Mouse (Mus musculus) macrophage (primary cell): Measurements from ENCODE around the gene Ccdc51. TPM values are rescaled to one million over a fixed set of nuclear protein-coding genes. Genes with fewer than 3 reads are reported as not detected.
A peak's percentile ranks its signal among the peaks of the same experiment; 100 is the strongest.

ENCODE experiments used
- H3K27ac ChIP-seq: fragments of 350-480 bp; formaldehyde crosslinking; 2 replicates; pipeline ENCODE4 v1.9.0; 2021
- H3K36me3 ChIP-seq: fragments of 350-480 bp; formaldehyde crosslinking; 2 replicates; pipeline ENCODE4 v1.9.0; 2021; ENCODE audit errors: inconsistent target
- H3K4me3 ChIP-seq: fragments of 350-480 bp; formaldehyde crosslinking; 2 replicates; pipeline ENCODE4 v1.9.0; 2021; ENCODE audit errors: inconsistent target
- H3K79me2 ChIP-seq: fragments of 350-480 bp; formaldehyde crosslinking; 2 replicates; pipeline ENCODE4 v1.9.0; 2021; ENCODE audit errors: inconsistent target
- WGBS: methylation state at CpG from one replicate; pipeline ENCODE4 v1.1.7; 2026; ENCODE audit warnings: inconsistent platforms; ENCODE audit not compliant: missing documents; 5-methylcytosine and 5-hydroxymethylcytosine counted together
- polyA plus RNA-seq: library from polyadenylated mRNA; stranded (reverse); fragments of 250-400 nt; gene quantifications from 3 replicates; pipeline ENCODE4 v1.2.4, GENCODE M21; 2018; ENCODE audit warnings: inconsistent platforms

Ccdc51 gene
- polyA plus RNA-seq, 1 experiment from 2014 or later, result 2.5 TPM

DNA sequence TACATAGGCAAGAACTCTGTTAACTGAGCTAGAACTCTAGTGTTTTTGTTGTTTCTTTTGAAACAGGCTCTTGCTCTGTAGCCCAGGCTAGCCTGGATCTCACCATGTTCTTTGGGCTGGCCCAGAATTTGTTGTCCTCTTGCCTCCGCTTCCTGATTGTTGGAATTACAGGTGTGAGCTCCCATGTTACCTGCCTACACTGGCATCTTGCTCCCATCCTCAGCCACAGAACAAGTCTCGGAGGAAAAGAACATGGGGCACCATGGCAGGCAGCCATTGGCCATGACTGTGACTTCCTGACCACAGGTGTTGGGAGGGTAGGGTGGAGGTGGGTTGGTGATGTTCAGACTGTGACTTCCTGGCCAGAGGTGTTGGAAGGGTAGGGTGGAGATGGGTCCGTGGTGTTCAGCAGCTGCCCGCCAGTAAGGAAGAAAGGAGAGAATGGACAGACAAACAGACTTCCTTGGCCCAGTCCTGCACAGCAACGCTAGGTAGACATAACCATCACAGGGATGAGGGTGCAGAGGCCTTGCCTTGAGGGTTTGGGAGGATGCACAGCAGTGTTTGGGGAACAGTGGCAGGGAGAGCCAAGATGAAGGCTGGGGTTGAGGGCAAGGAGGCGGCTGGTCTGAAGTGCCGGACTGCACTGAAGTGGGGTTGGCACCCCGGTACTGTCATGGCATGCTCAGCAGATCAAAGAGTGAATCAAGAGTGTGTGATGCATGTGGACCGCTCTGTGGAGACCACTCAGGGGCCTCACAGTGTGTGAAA, 29.6 kb upstream of the Ccdc51 start:
- H3K4me3 ChIP-seq, result no peak overlapping the region
- 83% methylated on average over 9 of the region's 9 CpGs for WGBS
- H3K27ac ChIP-seq, result no peak overlapping the region
- H3K79me2 ChIP-seq, result peaks cover 96% of the 10 kb centered on the region
- peaks cover 49% of the 10 kb centered on the region; the same call in 1 of the 2 replicates for H3K36me3 ChIP-seq

DNA sequence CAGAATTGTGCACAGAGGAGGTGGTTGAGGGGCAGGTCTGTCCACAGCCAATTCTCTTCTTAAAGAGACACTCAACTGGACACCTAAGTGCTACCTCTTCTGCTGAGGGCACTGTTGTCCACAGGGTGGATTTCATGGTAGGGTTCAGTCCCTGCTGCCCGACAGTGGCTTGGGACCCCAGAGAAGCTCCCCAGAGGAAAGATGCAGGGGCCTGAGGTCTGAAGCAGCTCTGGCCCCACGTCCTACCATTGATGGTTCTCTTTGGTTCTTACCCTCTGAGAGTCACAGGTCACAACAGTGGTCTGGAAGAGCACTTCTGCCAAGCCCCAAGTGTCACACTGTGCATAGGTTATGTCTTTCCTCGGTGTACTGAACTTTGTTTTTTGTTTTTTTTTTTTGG, 28.9 kb upstream of the Ccdc51 start:
- peaks cover 96% of the 10 kb centered on the region for H3K79me2 ChIP-seq
- H3K27ac ChIP-seq, result no peak overlapping the region
- peaks cover 49% of the 10 kb centered on the region; the same call in 1 of the 2 replicates for H3K36me3 ChIP-seq
- no peak overlapping the region for H3K4me3 ChIP-seq
- WGBS, result 82% methylated on average over 3 of the region's 3 CpGs

DNA sequence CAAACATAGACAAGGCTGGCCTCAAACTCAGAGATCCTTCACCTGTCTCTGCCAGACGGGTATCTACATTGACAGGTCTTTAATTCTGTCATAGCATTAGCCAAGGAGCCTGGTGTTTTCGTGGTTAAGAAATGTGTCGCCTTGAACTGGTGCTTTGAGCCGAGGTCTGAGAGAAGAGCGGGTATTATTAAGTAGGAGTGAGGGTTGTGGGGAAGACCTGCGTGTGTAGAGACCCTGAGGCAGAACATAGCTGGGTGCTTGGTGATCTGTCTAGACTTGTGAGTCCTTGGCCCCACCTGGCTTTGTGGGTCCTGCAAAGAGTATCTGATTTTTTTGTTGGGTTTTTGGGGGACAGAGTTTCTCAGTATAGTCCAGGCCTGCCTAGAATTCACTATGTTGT, 28.4 kb upstream of the Ccdc51 start:
- Histone ChIP-seq H3K27ac (peak overlapping the region; percentile 92), H3K4me3 (no peak overlapping the region), H3K79me2 (peaks cover 96% of the 10 kb centered on the region), H3K36me3 (peaks cover 44% of the 10 kb centered on the region; the same call in 1 of the 2 replicates)
- 66% methylated on average over 6 of the region's 6 CpGs for WGBS

DNA sequence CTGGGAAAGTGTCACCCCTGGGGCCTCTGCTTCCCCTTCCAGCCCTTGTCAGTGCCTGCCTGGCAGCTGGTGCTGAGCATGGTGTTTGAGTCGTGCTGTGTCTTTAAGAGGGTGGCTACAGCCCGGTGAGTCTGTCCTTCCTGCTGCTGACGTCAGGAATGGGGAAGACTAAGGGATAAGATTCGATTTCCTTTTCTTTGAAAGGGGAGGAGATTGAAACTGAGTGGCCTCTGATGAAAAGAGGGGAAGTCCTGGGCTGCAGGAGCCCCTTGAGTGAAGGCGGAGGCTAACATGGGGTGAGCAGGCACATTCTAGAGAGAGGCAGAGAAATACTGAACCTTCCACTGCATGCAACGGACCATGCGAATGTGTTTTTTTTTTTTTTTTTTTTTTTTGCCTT, 27.6 kb upstream of the Ccdc51 start:
- 0% methylated on average over 7 of the region's 7 CpGs for WGBS
- peak overlapping the region; percentile 92 for H3K27ac ChIP-seq
- H3K36me3 ChIP-seq, result peaks cover 36% of the 10 kb centered on the region; the same call in 1 of the 2 replicates
- peaks cover 91% of the 10 kb centered on the region for H3K79me2 ChIP-seq
- H3K4me3 ChIP-seq, result peak overlapping the region; percentile 38

DNA sequence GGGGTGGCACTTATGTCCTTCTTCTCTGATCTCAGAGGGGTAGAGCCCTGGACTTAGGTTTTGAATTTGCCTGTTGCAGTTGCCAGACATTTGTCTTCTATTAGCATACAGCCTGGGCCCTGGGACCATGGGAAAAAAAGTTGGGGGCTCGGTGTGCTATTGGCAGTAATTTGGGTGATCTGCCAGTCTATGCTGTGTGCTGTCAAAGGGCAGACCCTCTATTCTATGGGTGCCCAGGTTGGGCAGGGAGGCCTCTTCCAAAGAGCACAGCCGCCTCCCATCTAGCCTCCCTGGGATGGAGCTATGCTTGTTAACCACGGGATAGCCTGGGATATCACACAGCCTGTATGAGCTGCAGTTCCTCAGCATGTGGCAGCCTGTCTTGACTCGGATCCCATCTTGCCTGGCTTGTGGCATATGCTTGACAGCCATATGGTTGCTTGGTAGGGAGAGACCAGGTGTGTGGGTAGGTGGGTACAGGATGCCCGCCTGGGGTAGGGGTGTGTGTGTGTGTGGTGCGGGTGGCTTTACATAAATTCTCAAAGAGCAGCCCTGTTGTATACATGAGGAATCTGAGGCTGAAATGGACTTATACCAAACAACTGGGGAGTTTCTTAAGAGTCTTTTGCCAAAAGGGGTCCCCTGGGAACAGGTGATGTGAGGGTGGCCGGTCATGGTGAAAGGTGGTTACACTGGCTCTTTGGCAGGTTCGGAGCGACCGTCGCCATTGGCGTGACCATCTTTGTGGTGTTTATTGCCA, 26.8 kb upstream of the Ccdc51 start:
- H3K4me3 ChIP-seq, result peak overlapping the region; percentile 38
- H3K36me3 ChIP-seq, result peaks cover 29% of the 10 kb centered on the region; the same call in 1 of the 2 replicates
- H3K27ac ChIP-seq, result peak overlapping the region; percentile 92
- H3K79me2 ChIP-seq, result peaks cover 83% of the 10 kb centered on the region
- 84% methylated on average over 11 of the region's 12 CpGs for WGBS

DNA sequence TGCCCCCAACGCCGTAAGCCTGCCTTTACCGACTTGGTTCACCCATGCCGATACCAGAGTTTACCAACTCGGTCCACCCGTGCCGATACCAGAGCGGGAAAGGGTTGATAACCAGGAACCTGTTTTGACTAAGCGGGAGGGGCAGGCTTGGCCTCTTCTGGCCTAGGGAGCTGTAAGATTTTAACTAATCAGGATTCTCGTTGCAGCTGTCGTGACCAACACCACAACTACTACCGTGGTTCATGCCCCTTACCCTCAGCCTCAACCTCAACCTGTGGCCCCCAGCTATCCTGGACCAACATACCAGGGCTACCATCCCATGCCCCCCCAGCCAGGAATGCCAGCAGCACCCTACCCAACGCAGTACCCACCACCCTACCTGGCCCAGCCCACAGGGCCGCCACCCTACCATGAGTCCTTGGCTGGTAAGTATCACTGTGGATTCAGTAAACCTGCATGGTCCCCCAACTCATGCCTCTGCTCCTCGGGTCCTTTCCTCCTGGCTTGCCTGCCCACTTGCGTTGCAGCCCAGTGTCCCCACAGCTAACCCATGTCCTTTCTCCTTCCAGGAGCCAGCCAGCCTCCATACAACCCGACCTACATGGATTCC, 26.1 kb upstream of the Ccdc51 start:
- peaks cover 76% of the 10 kb centered on the region for H3K79me2 ChIP-seq
- H3K27ac ChIP-seq, result peak overlapping the region; percentile 92
- 91% methylated on average over 17 of the region's 17 CpGs for WGBS
- peaks cover 29% of the 10 kb centered on the region; the same call in 1 of the 2 replicates for H3K36me3 ChIP-seq
- H3K4me3 ChIP-seq, result peak overlapping the region; percentile 92; the same call in 1 of the 2 replicates

DNA sequence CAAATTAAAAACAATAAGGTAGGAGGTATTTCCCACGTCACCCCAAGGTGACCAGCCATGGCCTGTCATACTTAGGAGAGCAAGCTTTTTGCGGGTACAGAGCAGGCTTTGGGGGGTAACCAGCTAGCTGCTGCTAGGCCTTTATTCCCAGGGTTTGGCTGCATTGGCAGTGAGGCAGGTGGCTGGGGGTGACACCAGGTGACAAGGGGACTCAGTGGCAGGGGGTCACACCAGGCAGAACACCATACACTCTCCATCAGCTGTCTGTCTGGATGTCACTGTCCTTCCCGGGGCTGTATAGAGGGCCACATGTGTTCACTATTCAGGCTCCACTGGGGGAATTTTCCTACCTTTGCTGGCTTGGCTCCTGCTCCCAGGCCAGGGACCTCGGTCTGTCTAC, 25.4 kb upstream of the Ccdc51 start:
- Histone ChIP-seq H3K4me3 (peak overlapping the region; percentile 92), H3K36me3 (peaks cover 22% of the 10 kb centered on the region; the same call in 1 of the 2 replicates), H3K79me2 (peaks cover 69% of the 10 kb centered on the region), H3K27ac (peak overlapping the region; percentile 92)
- 72% methylated on average over 4 of the region's 4 CpGs for WGBS

DNA sequence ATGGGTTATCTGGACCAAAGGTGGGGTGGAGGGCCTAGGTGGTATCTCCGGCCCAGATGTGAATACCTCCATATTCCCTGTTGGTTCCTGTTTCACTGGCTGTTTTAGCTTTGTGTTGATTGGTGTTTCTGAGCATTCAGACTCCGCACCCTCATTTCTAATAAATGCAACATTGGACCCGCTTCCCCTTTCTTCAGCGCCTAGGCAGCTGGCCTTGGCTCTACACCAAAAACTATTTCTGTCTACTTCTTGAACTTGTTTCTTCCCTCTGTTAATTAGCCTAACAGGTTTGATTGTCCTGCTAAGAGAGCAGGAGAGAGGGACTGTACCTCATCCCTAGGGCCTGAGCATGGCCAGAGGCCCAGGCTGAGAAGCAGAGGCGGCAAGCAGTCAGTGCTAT, 24.8 kb upstream of the Ccdc51 start:
- peak overlapping the region; percentile 92 for H3K4me3 ChIP-seq
- 0% methylated on average over 5 of the region's 5 CpGs for WGBS
- peaks cover 16% of the 10 kb centered on the region; the same call in 1 of the 2 replicates for H3K36me3 ChIP-seq
- H3K27ac ChIP-seq, result peak overlapping the region; percentile 92
- peaks cover 62% of the 10 kb centered on the region for H3K79me2 ChIP-seq

DNA sequence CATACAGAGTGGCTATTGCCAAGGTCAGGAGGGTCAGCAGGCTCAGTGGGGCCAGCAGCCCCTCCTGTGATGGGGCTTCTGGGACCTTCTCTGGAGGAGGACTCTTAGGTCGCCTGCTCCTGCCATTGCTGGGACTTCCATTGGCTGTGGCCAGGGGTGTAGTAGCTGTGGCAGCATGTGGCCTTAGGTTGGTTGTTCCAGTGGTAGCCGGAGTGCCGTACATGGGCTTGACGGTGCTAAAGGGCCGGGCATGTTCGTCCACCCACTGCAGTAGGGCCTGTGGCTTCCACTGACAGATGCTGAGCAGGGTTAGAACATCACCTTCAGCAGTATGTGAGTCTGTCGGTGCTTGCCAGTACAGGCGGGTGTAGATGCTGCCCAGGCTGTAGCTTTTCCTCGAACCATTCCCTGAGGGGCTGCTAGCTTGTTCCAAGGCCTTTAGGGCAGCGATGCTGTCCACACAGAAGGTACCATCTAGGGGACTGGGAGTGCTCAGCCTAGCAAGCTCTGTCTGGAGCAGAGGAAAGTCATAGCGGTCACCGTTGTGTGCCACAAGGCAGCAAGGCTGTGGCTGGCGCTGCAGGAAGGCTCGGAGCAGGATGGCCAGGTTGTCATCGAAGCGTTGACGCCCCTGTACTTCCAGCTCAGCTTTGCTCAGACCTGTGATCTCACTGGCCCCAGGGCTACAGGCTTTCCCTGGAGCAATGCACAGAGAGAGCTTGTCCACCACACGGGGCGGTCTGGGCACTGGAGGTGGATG, 24.1 kb upstream of the Ccdc51 start:
- WGBS, result 62% methylated on average over 19 of the region's 19 CpGs
- H3K27ac ChIP-seq, result peak overlapping the region; percentile 92
- peaks cover 56% of the 10 kb centered on the region for H3K79me2 ChIP-seq
- peak overlapping the region; percentile 92 for H3K4me3 ChIP-seq
- H3K36me3 ChIP-seq, result 0 out of 2 replicates have a peak, but pooled peaks cover 10% of the 10 kb centered on the region

DNA sequence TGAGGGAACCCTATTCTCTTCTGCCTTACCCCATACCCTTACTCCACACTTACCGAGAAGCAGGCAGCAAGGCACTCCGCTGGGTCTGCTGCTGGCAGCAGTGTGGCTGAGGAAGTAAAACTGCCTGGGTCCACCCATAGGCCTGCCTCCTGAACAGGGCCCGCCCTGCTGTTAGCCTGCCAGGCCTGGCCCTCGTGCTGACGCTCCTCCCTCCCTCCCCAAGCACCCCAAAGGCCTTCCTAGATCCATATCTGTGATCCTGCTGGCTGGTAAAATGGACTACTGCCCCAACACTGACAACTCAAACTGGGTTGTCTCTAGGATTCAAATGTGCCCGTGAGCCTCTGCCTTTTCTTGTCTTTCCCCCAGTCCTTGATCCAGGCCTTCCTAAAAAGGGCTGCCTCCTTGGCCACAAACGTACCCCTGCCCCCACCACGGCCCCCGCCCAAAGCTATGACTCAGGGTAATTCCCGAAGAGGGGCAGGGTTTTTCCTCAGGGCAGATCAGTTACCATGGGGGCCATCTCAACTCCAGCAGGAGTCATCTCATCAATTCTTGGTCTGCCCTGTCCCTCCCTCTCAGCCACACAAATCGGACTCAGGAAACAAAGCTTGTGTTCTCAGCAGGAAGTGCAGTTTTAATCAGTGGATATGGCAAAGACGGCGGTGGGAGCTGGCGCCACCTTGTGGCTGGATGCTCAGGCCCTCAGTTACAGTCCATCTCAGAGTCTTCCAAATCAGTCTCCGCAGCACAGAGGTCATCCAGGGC, 23.0 kb upstream of the Ccdc51 start, which contains the start of gene Trex1:
TSS of gene Trex1 (minus strand) at position 599 of the 768 bp plus-strand sequence.
- Histone ChIP-seq H3K4me3 (peak within 1 kb of the TSS; percentile 92), H3K79me2 (peaks cover 44% of the 10 kb centered on the region), H3K27ac (peak within 1 kb of the TSS; percentile 92), H3K36me3 (peaks cover 19% of the 10 kb centered on the region; the same call in 1 of the 2 replicates)
- 2% methylated on average over 13 of the region's 15 CpGs for WGBS

DNA sequence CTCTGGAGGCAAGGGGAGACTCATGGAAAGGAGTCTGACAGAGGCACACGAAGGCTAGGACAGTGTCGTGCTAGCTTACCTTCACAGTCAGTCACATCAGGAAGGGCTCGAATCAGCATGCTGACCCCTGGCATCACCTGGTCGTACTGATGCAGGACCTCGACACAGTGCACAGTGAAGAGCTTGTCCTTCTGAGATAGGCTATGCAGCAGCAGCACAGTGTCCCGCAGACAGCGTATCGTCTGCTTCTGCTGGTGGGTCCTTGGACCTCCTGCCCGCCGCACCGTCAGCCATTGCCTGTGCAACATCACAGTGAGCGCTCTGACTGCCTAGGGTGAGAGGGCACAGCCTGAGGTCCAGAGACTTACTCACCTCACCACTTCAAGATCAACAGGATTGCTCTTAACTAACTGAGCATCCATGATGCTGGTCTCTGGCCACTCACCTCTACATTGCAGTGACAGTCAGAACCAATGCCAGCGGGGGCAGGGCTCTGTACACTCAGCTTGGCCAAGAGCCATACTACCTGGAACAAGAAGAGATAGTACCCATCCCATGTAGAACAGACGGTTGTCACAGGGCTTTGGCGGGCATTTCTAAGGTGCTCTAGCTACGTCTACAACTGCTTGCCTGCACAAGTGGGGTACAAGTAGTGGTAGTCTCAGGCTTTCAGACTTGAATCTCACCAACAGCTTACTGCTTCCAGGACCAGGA, 22.0 kb upstream of the Ccdc51 start:
- H3K36me3 ChIP-seq, result peaks cover 29% of the 10 kb centered on the region
- whole genome bisulfite sequencing, result 92% methylated on average over 16 of the region's 16 CpGs

DNA sequence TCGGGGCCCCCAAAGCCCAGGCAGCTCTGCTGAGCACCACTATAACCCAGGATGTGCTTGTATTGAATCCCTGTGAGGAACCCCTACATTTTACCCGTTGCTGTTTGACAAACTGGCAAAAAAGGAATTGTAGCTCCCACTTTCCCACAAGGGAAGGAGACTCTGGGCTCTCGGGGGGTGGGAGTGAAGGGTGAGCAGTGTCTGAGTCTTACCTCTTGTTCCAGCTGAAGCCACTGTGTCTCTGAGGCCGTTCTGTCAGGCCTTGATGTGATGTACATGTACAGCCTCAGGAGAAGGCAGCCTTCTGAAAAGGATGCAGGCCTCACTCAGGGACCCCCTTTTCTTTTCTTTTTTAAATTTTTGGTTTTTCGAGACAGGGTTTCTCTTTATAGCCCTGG, 21.4 kb upstream of the Ccdc51 start:
- H3K79me2 ChIP-seq, result peaks cover 32% of the 10 kb centered on the region
- no peak overlapping the region for H3K27ac ChIP-seq
- no peak overlapping the region for H3K4me3 ChIP-seq
- WGBS, result 80% methylated on average over 5 of the region's 5 CpGs
- peaks cover 33% of the 10 kb centered on the region for H3K36me3 ChIP-seq

More for the DNA sequence above, 22.0 kb upstream of the Ccdc51 start:
- Histone ChIP-seq H3K79me2 (peaks cover 38% of the 10 kb centered on the region), H3K27ac (no peak overlapping the region), H3K4me3 (no peak overlapping the region)
